In genomic region chr3:139064076-139064475, GRCm38 (mm10) we compare ENCODE assay signal across 28 mouse cellular contexts. TPM values are rescaled to one million over a fixed set of nuclear protein-coding genes. Genes with fewer than 3 reads are reported as not detected.
A peak's percentile ranks its signal among the peaks of the same experiment; 100 is the strongest.
DNase-seq lines count a peak whose midpoint lies in the region; ATAC-seq and TF ChIP-seq lines count a peak whose summit lies in the region.
"Had no signal": no experiment of that assay in that cellular context is flagged by ENCODE, and none has a peak within 500 bp of the region (broad histone marks: within the 10 kb centered on the region; RNA-seq: fewer than 3 reads in every experiment).

No protein-coding gene starts in this region.

- intact Hi-C loops in left cerebral cortex, adult 2 months (cut with DNase I), result no loop called here
- intact Hi-C loops in left cerebral cortex, postnatal 25 days (cut with DNase I), result no loop called here

- no peak for TF ChIP-seq POLR2A in bone marrow macrophage, adult 2 months (IDR thresholded peaks at IDR 0.05; ENCODE audit: borderline replicate concordance, low read depth, low read length)

- TF ChIP-seq CTCF in bone marrow macrophage, adult 2 months (IDR thresholded peaks at IDR 0.05; ENCODE audit: low read depth, low read length), result no peak
- TF ChIP-seq CTCF in left cerebral cortex, adult 2 months (IDR thresholded peaks at IDR 0.05), result no peak

- no peak for DNase-seq in Muller cell, postnatal 12 days (ENCODE audit: inconsistent ontology term)
- no peak for DNase-seq in left cerebral cortex, adult 2 months (ENCODE audit: extremely low spot score in 1 of 2, low spot score in 2 of 2)
- no peak for DNase-seq in left cerebral cortex, postnatal 25 days (ENCODE audit: low spot score in 2 of 2)
- DNase-seq: adrenal gland, adult 2 months; adrenal gland, postnatal 14 days; cerebellum, adult 11-12 months; cerebellum, adult 8-10 months; cerebellum, postnatal 10 days; cerebellum, postnatal 36 days; embryo, embryonic 11 days; gastrocnemius, postnatal 10 days; gastrocnemius, postnatal 36 days; heart, adult 2 months; heart, postnatal 14 days; heart, postnatal 4 days had no signal

- H3K27ac ChIP-seq in bone marrow macrophage, adult 2 months (ENCODE audit: insufficient read depth, low read depth, low read length), result 0 out of 2 replicates have a peak overlapping the region, but pooled peaks have one; percentile 16
- no peak overlapping the region for H3K27ac ChIP-seq in left cerebral cortex, adult 2 months
- H3K27ac ChIP-seq: embryonic facial prominence, embryonic 10.5 days; embryonic facial prominence, embryonic 13.5 days; forebrain, embryonic 12.5 days; forebrain, embryonic 15.5 days; heart, adult 2 months; heart, embryonic 10.5 days; heart, embryonic 13.5 days; hindbrain, embryonic 14.5 days; hindbrain, postnatal 0 days; intestine, embryonic 15.5 days had no signal

- H3K4me1 ChIP-seq in bone marrow macrophage, adult 2 months (ENCODE audit: control insufficient read depth, insufficient read depth, low read length), result peaks cover 45% of the 10 kb centered on the region
- H3K4me1 ChIP-seq: forebrain, embryonic 15.5 days; intestine, embryonic 15.5 days had no signal

- no peak overlapping the region for H3K4me3 ChIP-seq in bone marrow macrophage, adult 2 months (ENCODE audit: insufficient read depth, low read length)
- H3K4me3 ChIP-seq in left cerebral cortex, adult 2 months, result no peak overlapping the region
- H3K4me3 ChIP-seq: embryonic facial prominence, embryonic 10.5 days; embryonic facial prominence, embryonic 13.5 days; erythroblast, embryonic 14.5 days; forebrain, embryonic 12.5 days; forebrain, embryonic 15.5 days; heart, adult 2 months; heart, embryonic 10.5 days; heart, embryonic 13.5 days; intestine, embryonic 15.5 days had no signal

- ATAC-seq in CD4-positive, CD25-positive, alpha-beta regulatory T cell, adult 4 months, result peak; percentile 95
- 0 out of 2 replicates have a peak, but pooled peaks have one; percentile 27 for ATAC-seq in megakaryocyte-erythroid progenitor cell, adult 5-6 weeks (replicated peaks; ENCODE audit: low FRiP score, low TSS enrichment, poor library complexity, severe bottlenecking)
- ATAC-seq: forebrain, embryonic 15.5 days; hindbrain, postnatal 0 days; intestine, embryonic 15.5 days had no signal

RNA-seq across cellular contexts. Expression of gene Rap1gds1, which starts 10.9 kb away (rescaled TPM):
- polyA plus RNA-seq in CD4-positive, CD25-positive, alpha-beta regulatory T cell, adult 4 months (2017; shearing (Covaris generic)), result 10 to 100 TPM; 80.3 to 82.9 TPM
- polyA plus RNA-seq in bone marrow macrophage, adult 2 months (2012; ENCODE audit: insufficient read depth, insufficient read length, missing spikeins), result 91.4 and 98.9 TPM in 2 replicates
- total RNA-seq in megakaryocyte-erythroid progenitor cell, adult 5-6 weeks (2014; fragmentation: Nextera tagmentation), result 24.3 and 37.1 TPM in 2 replicates
- total RNA-seq in megakaryocyte-erythroid progenitor cell, adult 5-6 weeks (2017), result 18.3 and 20.8 TPM in 2 replicates
- 100 to 1,000 TPM; 247 to 268 TPM for total RNA-seq in left cerebral cortex, adult 2 months (2021)
- 100 to 1,000 TPM; 260 to 270 TPM for total RNA-seq in left cerebral cortex, postnatal 25 days (2021)

Comparison
In these comparisons a context has a peak if more than half of its experiments do, and no peak if none do; other contexts are left out.
1. RNA of gene Rap1gds1, which starts 10.9 kb away (total RNA-seq): 260 to 270 TPM in left cerebral cortex, postnatal 25 days and 247 to 268 TPM in left cerebral cortex, adult 2 months; 18.3 to 37.1 TPM in megakaryocyte-erythroid progenitor cell, adult 5-6 weeks; every median in the first group is over 4 times any median in the second.